Mouse (Mus musculus): ENCODE measurements at regions not wholly inside any gene's neighbourhood (a gene's known extent, or its start where the extent isn't known, plus 50 kb on each side); places are given as distances from the start of the nearest gene placed in this dataset.

DNA sequence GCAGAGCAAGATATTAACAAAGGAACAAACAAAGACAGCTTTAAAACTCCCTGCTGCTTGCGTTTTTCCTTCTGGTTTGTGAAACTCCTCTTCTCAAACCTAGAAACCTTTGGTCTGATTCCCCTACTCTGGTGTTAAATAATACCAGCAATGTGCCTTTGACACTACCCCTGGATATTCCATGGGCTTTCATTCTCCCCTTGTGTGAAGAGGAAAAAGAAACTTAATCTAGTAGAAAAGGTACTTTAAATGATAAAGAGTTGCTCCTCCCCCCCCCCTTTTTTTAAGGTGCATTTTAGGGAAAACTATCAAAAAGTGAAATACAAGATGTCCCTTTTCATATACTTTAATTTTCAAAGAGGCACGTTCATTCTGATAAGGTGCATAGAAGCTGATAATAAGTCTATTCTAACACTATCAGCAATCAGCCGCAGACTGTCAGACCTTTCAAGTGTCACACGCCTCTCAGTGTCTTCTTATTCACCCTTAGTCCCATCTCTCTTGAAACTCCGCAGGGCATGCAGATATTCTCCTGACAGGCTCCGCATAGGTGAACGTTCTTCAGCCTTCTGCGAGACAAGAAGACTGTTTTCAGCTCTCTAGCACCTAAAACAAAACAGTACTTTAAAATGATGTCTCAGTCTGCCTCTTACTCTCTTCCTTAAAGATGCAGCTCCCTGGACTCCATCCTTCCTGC is 657.5 kb downstream of the Car8 start:
- WGBS: 77% methylated on average over 8 of the region's 8 CpGs
- TF ChIP-seq CTCF (conservative IDR thresholded peaks at IDR 0.05; ENCODE audit: insufficient read depth, insufficient read length, low read depth, low read length): no peak
- no peak for TF ChIP-seq POLR2A (IDR thresholded peaks at IDR 0.05; ENCODE audit: low read depth, low read length)
- H3K36me3 ChIP-seq (ENCODE audit: control insufficient read depth, insufficient read depth, low read length): no peaks in the 10 kb centered on the region
- H3K4me1 ChIP-seq (ENCODE audit: control insufficient read depth, insufficient read depth, low read length): no peaks in the 10 kb centered on the region
- no peak for DNase-seq
- H3K27ac ChIP-seq (ENCODE audit: insufficient read depth, low read depth, low read length): no peak overlapping the region
- H3K27me3 ChIP-seq (replicated peaks; ENCODE audit: control insufficient read depth, insufficient read depth, low read length): no peaks in the 10 kb centered on the region
- no peak overlapping the region for H3K4me3 ChIP-seq (ENCODE audit: insufficient read depth, low read depth, low read length)

DNA sequence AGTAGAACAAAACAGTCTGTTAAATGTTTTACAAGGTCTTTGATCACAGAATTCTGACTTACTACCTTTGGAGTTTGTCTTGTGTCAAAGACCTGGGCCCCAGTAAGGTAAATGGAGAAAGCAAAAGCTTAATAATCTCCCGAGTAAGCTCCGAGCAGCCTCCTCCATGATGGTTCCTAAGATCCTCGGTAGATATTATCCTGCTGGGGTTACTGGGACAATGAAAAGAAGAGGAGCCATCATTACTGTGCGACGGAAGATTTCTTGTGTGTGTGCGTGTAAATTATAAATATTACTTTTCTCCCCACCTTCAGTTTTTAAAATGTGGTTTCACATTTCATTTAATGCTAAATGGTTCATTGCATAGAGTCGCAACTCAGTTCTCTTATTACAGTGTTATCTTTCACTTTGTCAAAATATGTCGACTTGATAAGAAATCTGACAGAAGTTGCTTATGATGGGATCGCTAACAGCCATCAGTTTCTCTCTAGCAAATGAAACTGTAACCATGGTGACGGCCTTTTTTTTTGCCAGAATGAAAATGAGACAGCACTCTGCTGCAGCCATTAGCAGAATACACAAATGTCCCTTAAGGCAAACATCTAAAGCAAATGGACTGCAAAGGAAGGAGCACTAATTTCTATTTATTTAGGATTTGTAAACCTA is 658.2 kb downstream of the Car8 start:
- WGBS: 69% methylated on average over 10 of the region's 10 CpGs

DNA sequence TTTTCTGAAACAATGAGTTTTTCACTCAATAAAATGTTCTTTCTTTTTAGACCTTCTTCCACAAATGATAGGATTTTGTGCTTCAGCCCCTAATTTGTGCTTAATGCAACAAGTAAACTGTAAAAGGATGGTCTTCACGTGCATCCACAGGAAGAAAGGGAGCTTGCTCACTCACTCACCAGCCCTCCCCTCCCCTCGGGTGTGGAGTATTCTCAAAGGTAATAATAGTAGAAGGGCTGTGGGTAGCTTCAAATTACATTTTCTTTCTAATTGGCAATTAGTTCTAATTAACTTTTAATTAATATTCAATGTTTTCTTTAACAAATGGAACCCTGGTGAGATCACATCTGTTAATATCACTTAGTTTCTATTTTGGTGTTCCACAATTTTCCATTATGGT is 664.8 kb downstream of the Car8 start:
- TF ChIP-seq POLR2A (IDR thresholded peaks at IDR 0.05; ENCODE audit: low read depth, low read length): no peak
- TF ChIP-seq CTCF (conservative IDR thresholded peaks at IDR 0.05; ENCODE audit: insufficient read depth, insufficient read length, low read depth, low read length): no peak
- H3K4me1 ChIP-seq (ENCODE audit: control insufficient read depth, insufficient read depth, low read length): no peaks in the 10 kb centered on the region
- no peak for DNase-seq
- no peaks in the 10 kb centered on the region for H3K27me3 ChIP-seq (replicated peaks; ENCODE audit: control insufficient read depth, insufficient read depth, low read length)
- H3K27ac ChIP-seq (ENCODE audit: insufficient read depth, low read depth, low read length): no peak overlapping the region
- 79% methylated on average over 2 of the region's 2 CpGs for WGBS
- H3K4me3 ChIP-seq (ENCODE audit: insufficient read depth, low read depth, low read length): no peak overlapping the region
- H3K36me3 ChIP-seq (ENCODE audit: control insufficient read depth, insufficient read depth, low read length): no peaks in the 10 kb centered on the region

More for the DNA sequence above, 658.2 kb downstream of the Car8 start:
- Histone ChIP-seq H3K4me3 (ENCODE audit: insufficient read depth, low read depth, low read length) (no peak overlapping the region), H3K27ac (ENCODE audit: insufficient read depth, low read depth, low read length) (no peak overlapping the region), H3K36me3 (ENCODE audit: control insufficient read depth, insufficient read depth, low read length) (no peaks in the 10 kb centered on the region), H3K4me1 (ENCODE audit: control insufficient read depth, insufficient read depth, low read length) (no peaks in the 10 kb centered on the region), H3K27me3 (replicated peaks; ENCODE audit: control insufficient read depth, insufficient read depth, low read length) (no peaks in the 10 kb centered on the region)
- no peak for TF ChIP-seq POLR2A (IDR thresholded peaks at IDR 0.05; ENCODE audit: low read depth, low read length)
- TF ChIP-seq CTCF (conservative IDR thresholded peaks at IDR 0.05; ENCODE audit: insufficient read depth, insufficient read length, low read depth, low read length): no peak
- DNase-seq: no peak

DNA sequence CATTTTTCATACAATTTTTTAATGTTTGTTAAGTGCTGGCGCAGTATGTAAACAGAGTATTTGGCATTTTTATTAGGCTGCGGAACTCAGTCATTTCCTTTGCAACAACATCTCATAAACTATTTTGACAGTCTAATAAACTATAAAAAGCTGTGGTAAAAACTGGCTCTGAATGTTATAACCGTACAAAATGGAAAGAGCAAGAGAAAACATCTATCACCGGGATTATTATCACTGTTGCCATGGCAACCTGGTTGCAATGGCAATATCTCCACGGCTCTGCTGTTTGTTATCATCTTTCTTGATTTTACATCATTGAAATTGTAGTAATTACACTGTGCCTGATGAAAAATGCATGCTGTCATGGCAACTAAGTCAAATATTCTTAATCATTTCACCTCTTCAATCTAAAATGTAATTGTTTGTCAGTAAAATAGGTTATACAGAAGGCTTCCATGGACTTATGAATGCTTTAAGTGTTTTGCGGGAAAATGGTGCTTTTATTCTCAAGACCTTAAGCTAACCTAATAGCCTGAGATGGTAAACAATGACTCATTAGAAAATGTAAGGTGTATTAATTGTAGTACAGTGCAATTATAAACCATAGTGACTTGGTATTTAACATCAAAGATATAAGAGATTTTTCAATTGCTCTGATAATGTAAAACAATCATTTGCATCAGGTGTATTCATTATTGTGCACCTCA is 671.0 kb downstream of the Car8 start:
- Histone ChIP-seq H3K27me3 (replicated peaks; ENCODE audit: control insufficient read depth, insufficient read depth, low read length) (no peaks in the 10 kb centered on the region), H3K27ac (ENCODE audit: insufficient read depth, low read depth, low read length) (no peak overlapping the region), H3K4me3 (ENCODE audit: insufficient read depth, low read depth, low read length) (no peak overlapping the region), H3K4me1 (ENCODE audit: control insufficient read depth, insufficient read depth, low read length) (no peaks in the 10 kb centered on the region), H3K36me3 (ENCODE audit: control insufficient read depth, insufficient read depth, low read length) (no peaks in the 10 kb centered on the region)
- DNase-seq: peak; percentile 23
- TF ChIP-seq CTCF (conservative IDR thresholded peaks at IDR 0.05; ENCODE audit: insufficient read depth, insufficient read length, low read depth, low read length) (no peak), POLR2A (IDR thresholded peaks at IDR 0.05; ENCODE audit: low read depth, low read length) (no peak)
- whole genome bisulfite sequencing: 55% methylated on average over 6 of the region's 6 CpGs

DNA sequence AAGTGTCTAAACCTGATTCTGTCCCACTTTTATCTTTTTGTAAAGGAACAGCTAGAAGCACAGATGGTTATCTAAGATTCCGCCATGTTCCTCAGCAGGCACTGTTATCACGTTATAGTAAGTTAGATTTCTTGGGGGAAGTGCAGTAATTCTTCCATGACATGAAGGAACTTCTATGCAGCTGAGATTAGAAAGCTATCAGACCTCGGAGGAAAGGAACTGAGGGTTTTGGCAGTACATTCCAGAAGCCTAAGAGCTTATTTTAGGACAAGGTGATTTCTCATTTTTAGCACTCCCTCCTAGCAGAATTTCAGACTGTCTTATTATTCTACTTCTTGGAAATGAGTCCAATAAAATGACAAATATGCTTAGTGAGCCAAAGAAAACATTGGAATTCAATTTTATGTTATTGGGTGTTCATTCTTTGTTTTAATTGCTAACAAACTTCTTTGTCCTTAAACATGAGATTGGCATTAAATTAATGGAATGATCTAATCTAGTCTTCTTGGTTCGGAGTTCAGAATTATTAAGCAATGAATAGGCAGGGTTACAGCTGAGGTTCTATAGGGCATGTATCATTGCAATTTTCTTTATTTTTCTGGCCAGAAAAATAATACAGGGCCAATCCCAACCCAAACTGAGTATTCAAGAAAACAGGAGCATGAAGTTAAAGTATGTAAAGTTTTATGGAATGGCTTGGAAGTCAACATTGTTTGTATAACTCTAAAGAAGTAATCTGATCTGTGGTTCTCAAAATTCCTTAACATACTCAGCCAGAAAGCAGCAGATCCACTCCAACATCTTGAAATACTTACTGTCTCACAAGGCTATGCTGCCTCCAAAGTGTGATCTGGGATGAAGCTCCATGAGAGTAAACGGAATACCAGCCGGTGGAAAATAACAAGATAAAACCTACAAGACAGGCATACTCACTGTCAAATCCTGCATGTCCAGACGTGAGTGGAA is 678.7 kb downstream of the Car8 start:
- no peaks in the 10 kb centered on the region for H3K4me1 ChIP-seq (ENCODE audit: control insufficient read depth, insufficient read depth, low read length)
- 42% methylated on average over 7 of the region's 7 CpGs for WGBS
- H3K27ac ChIP-seq (ENCODE audit: insufficient read depth, low read depth, low read length): no peak overlapping the region
- DNase-seq: peak; percentile 4
- no peaks in the 10 kb centered on the region for H3K36me3 ChIP-seq (ENCODE audit: control insufficient read depth, insufficient read depth, low read length)
- no peak overlapping the region for H3K4me3 ChIP-seq (ENCODE audit: insufficient read depth, low read depth, low read length)
- no peak for TF ChIP-seq POLR2A (IDR thresholded peaks at IDR 0.05; ENCODE audit: low read depth, low read length)
- no peak for TF ChIP-seq CTCF (conservative IDR thresholded peaks at IDR 0.05; ENCODE audit: insufficient read depth, insufficient read length, low read depth, low read length)
- H3K27me3 ChIP-seq (replicated peaks; ENCODE audit: control insufficient read depth, insufficient read depth, low read length): no peaks in the 10 kb centered on the region

DNA sequence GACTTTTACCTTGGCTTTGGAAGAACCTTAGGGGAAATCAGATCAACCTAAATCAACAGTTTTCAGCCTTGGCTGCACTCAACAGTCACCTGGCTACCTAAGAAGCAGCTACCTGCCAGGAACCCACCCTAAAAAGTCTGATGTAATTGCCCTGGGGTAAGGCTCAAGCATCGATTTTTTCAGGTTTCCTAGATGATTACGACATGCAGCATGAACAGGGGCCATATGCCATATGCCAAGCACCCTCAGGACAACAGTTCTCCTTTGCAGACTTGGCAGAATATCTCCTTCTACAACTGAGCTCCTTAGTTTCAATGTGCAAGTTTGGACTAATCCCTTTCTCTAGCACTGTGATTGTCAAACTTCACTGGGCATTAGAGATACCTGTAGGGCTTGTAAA is 680.1 kb downstream of the Car8 start:
- no peak for TF ChIP-seq CTCF (conservative IDR thresholded peaks at IDR 0.05; ENCODE audit: insufficient read depth, insufficient read length, low read depth, low read length)
- TF ChIP-seq POLR2A (IDR thresholded peaks at IDR 0.05; ENCODE audit: low read depth, low read length): no peak
- 77% methylated on average over 2 of the region's 2 CpGs for WGBS
- Histone ChIP-seq H3K27me3 (replicated peaks; ENCODE audit: control insufficient read depth, insufficient read depth, low read length) (no peaks in the 10 kb centered on the region), H3K36me3 (ENCODE audit: control insufficient read depth, insufficient read depth, low read length) (no peaks in the 10 kb centered on the region), H3K4me1 (ENCODE audit: control insufficient read depth, insufficient read depth, low read length) (no peaks in the 10 kb centered on the region), H3K4me3 (ENCODE audit: insufficient read depth, low read depth, low read length) (no peak overlapping the region), H3K27ac (ENCODE audit: insufficient read depth, low read depth, low read length) (no peak overlapping the region)
- DNase-seq: no peak
